ENCODE assay signal across 27 mouse cellular contexts in the genomic region with DNA sequence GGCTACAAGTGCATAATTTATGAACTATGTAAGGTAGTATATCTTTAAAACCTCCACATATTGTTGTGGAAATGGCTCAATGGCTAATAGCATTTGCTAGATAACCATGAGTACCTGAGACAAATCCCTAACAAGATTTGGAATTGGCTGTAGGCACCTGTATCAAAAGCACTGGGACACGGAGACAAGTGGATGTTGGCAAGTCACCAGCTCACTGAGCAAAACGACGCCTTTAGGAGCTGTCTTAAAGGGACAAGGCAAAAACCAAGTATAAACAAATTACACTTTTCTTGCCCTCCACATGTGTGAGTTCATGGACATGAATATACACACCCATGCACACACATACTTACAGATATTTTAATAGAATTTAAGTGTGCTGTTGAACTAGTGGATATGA.
DNase-seq lines count a peak whose midpoint lies in the region; ATAC-seq and TF ChIP-seq lines count a peak whose summit lies in the region.
"Had no signal": no experiment of that assay in that cellular context is flagged by ENCODE, and none has a peak within 500 bp of the region (broad histone marks: within the 10 kb centered on the region; RNA-seq: fewer than 3 reads in every experiment).

No protein-coding gene starts in this region.

- no peaks in the 10 kb centered on the region for H3K27me3 ChIP-seq in hindbrain, postnatal 0 days (ENCODE audit: insufficient read depth, low read length)
- H3K27me3 ChIP-seq in hindbrain, embryonic 12.5 days, result no peaks in the 10 kb centered on the region
- H3K27me3 ChIP-seq: embryonic facial prominence, embryonic 13.5 days; forebrain, embryonic 13.5 days; hindbrain, embryonic 13.5 days had no signal

- H3K4me2 ChIP-seq in hindbrain, postnatal 0 days (ENCODE audit: low read depth, low read length), result no peak overlapping the region
- H3K4me2 ChIP-seq in hindbrain, embryonic 12.5 days (replicated peaks), result no peak overlapping the region
- H3K4me2 ChIP-seq: embryonic facial prominence, embryonic 13.5 days; forebrain, embryonic 13.5 days; heart, embryonic 11.5 days; hindbrain, embryonic 13.5 days had no signal

- no peak for TF ChIP-seq CTCF in hindbrain, postnatal 0 days (IDR thresholded peaks at IDR 0.05; ENCODE audit: low read depth)

- DNase-seq in cerebellum, adult 9-10 months, result no peak
- DNase-seq in cerebellum, postnatal 25 days, result peak; percentile 44 to 73
- DNase-seq in cerebellum, adult 11-12 months, result no peak
- DNase-seq in hindbrain, postnatal 0 days (ENCODE audit: low spot score), result peak; percentile 57
- peak; percentile 8 for DNase-seq in brain, adult 2 months (ENCODE audit: low read depth, low spot score)
- DNase-seq: adrenal gland, adult 8-10 months; adrenal gland, postnatal 25 days; cerebellum, adult 9-11 months; embryo, embryonic 11 days; forebrain, postnatal 0 days; gastrocnemius, adult 2 months; gastrocnemius, postnatal 14 days; heart, adult 11 months; kidney, adult 18-20 months had no signal

- no peak overlapping the region for H3K4me3 ChIP-seq in hindbrain, postnatal 0 days (ENCODE audit: low read length)
- no peak overlapping the region for H3K4me3 ChIP-seq in hindbrain, embryonic 12.5 days
- H3K4me3 ChIP-seq: embryonic facial prominence, embryonic 10.5 days; embryonic facial prominence, embryonic 13.5 days; erythroblast, embryonic 14.5 days; forebrain, embryonic 13.5 days; gastrocnemius, adult 2 months; hindbrain, embryonic 13.5 days had no signal

- 0 out of 2 replicates have a peak, but pooled peaks have one; percentile 15 for ATAC-seq in cerebellum, adult (ENCODE audit: insufficient number of reproducible peaks, low FRiP score, low TSS enrichment)
- no peak for ATAC-seq in hindbrain, postnatal 0 days
- no peak for ATAC-seq in hindbrain, embryonic 12.5 days (ENCODE audit: low FRiP score)
- no peak for ATAC-seq in megakaryocyte-erythroid progenitor cell, adult 5-6 weeks (replicated peaks; ENCODE audit: low FRiP score, low TSS enrichment, poor library complexity, severe bottlenecking)
- ATAC-seq: activated CD4-positive, CD25-positive, alpha-beta regulatory T cell, adult 4 months; forebrain, embryonic 13.5 days; forebrain, postnatal 0 days; hindbrain, embryonic 16.5 days; inflammation-experienced regulatory T-cells, adult 6 months; intestine, embryonic 16.5 days had no signal

- H3K9me3 ChIP-seq in hindbrain, postnatal 0 days (ENCODE audit: low read length), result no peaks in the 10 kb centered on the region
- H3K9me3 ChIP-seq in hindbrain, embryonic 12.5 days (replicated peaks), result no peaks in the 10 kb centered on the region
- H3K9me3 ChIP-seq: embryonic facial prominence, embryonic 10.5 days; embryonic facial prominence, embryonic 13.5 days; forebrain, embryonic 13.5 days; hindbrain, embryonic 13.5 days had no signal

- no peaks in the 10 kb centered on the region for H3K36me3 ChIP-seq in hindbrain, postnatal 0 days (ENCODE audit: insufficient read depth, low read length)
- H3K36me3 ChIP-seq in hindbrain, embryonic 12.5 days, result no peaks in the 10 kb centered on the region
- H3K36me3 ChIP-seq: embryonic facial prominence, embryonic 10.5 days; embryonic facial prominence, embryonic 13.5 days; hindbrain, embryonic 13.5 days had no signal

- H3K27ac ChIP-seq in hindbrain, postnatal 0 days, result no peak overlapping the region
- H3K27ac ChIP-seq in hindbrain, embryonic 12.5 days, result no peak overlapping the region
- H3K27ac ChIP-seq: embryonic facial prominence, embryonic 10.5 days; embryonic facial prominence, embryonic 13.5 days; forebrain, embryonic 13.5 days; gastrocnemius, adult 2 months; hindbrain, embryonic 13.5 days had no signal

- H3K9ac ChIP-seq in hindbrain, postnatal 0 days (replicated peaks; ENCODE audit: low read length), result no peak overlapping the region
- no peak overlapping the region for H3K9ac ChIP-seq in hindbrain, embryonic 12.5 days
- H3K9ac ChIP-seq: embryonic facial prominence, embryonic 13.5 days; forebrain, embryonic 13.5 days; forebrain, postnatal 0 days; hindbrain, embryonic 13.5 days had no signal

- no peaks in the 10 kb centered on the region for H3K4me1 ChIP-seq in hindbrain, postnatal 0 days (ENCODE audit: insufficient read depth, low read length)
- no peaks in the 10 kb centered on the region for H3K4me1 ChIP-seq in hindbrain, embryonic 12.5 days
- H3K4me1 ChIP-seq: embryonic facial prominence, embryonic 10.5 days; embryonic facial prominence, embryonic 13.5 days; forebrain, embryonic 13.5 days; hindbrain, embryonic 13.5 days had no signal

- 45% methylated on average over 3 of the region's 3 CpGs for WGBS in hindbrain, postnatal 0 days
- WGBS in hindbrain, embryonic 12.5 days, result 83% methylated on average over 3 of the region's 3 CpGs

Comparison
In these comparisons a context has a peak if more than half of its experiments do, and no peak if none do; other contexts are left out.
1. DNase-seq: peak in cerebellum, postnatal 25 days (2 of 2), hindbrain, postnatal 0 days (single experiment) and brain, adult 2 months (single experiment); none in cerebellum, adult 9-10 months (single experiment) and cerebellum, adult 11-12 months (single experiment).